Mouse (Mus musculus): ENCODE results near the gene Fgd4.
"Not testable (repeated sequence)": the region's sequence is repeated elsewhere in the genome, so short reads cannot be mapped to it uniquely, and the experiment has no call there.

Fgd4 gene

DNA sequence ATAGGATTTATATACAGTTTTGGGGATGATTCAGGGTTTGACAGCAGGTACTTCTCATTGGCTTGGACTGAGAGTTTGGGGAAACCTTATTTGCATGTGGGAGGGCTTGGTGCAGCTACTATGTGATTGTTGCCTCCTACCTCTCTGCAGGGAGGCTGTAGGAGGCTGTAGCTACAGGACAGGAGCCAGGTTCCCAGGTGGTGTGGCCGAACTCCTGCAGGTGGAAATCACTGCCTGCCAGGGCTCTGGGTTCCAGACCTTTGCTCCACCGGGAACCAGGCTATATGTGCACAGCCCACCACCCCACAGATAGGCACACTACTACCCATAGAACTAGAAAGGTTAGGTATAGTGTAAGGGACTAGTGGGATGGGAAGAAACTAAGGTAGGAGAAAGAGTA, 61.0 kb downstream of the Fgd4 start:
- DNase-seq: not testable (repeated sequence)

DNA sequence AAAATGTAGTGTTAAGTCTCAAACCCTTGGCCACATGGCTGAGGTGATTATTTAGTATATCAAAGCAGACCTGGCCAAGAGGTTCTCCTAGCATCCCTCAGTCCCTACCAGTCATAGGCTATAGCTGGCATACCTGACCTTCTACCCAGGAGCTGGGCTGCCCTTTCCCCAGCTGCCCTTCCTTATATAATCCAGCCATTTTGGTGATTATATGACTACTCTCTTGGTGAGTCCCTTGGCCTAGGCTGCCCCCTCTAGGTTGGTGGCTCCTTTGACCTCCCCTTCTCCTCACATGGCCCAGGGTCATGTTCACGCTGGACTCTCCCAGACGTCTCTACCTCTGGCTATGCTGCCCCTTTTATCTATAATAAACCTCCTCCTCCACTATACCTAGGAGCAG, 65.1 kb downstream of the Fgd4 start:
- no peak for DNase-seq

DNA sequence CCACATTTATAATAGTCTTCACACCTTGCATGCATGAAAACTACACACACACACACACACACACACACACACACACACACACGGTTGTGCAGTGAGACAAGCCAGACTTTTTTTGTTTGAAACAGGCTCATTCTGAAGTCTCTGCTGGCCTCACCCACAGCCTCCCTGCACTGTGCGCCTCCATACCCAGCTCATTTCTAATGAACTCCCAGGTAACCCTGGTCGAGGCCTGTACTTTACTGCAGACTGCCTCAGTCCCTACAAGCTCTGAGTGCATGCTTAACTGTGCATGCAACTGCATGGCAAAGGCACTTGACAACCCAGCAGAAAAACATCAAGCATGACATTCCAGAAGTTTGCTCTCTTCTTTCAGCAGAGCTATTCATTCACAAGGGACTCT, 72.3 kb downstream of the Fgd4 start:
- no peak for DNase-seq

DNA sequence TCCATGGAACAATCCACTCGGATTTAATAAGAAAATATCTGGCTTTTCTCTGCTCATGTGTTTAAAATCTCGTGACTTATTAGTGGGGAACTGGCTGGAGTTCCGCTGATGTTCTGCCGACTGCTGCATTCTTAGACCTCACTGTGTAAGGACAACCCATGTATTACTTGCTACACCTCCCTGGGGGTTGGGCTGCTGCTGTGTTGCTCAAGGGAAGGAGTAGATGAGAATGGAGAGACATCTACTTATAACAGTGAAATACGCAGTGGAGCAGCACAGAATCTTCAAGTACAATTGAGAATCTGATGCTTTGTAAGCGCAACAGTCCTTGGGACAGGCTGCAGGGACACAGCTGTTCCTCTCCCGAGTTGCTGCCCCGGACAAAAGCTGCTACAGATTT, 73.1 kb downstream of the Fgd4 start:
- DNase-seq: no peak

DNA sequence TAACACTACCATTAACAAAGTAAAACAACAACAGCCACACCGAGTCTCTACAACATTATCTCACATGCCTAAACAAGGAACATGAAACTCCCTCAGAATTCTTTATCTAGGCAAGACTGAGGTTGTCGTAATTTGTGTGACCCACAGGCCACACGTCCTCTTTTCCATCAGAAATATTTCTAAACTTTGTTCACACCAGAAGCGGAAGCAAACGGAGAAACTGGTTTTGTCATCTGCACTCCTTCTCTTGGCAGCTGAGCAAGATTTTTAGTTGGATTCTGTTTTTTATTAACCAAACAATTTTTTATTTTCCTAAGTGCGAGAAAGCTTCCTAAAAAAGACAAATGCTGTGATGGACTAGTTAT, 73.6 kb downstream of the Fgd4 start:
- no peak for DNase-seq

GRCm38 (mm10) chr16:16526097-16526740, 74.1 kb downstream of the Fgd4 start:
- no peak for DNase-seq

DNA sequence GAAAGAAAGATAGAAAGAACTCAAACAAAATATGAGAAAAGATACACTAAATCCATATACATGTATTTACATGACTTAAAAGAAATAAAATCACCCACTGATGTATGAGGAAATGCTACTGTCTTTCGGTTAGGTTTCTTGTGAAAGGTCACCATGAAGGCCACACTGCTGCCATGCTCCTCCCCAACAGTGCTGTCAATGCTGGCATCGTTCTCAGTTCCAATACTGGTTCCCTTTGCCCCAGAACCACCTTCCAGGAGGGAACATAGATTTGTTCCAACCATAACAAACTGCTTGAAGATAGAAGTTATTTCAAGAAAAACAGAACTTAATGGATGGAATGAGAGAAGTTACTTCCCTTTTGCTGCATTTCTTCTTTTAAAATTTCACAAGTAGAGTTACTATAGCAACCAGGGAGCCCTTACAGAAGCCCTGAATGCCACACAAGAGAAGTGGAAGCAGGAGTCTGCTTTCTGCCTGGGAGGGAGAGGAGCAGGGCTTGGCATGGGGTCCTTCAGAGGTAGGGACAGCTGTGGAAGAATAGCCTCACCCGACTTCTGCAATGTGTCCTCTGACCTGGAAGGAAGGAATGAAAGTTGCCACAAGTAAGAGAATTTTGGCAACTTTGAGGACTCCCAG, 75.0 kb downstream of the Fgd4 start:
- no peak for DNase-seq

DNA sequence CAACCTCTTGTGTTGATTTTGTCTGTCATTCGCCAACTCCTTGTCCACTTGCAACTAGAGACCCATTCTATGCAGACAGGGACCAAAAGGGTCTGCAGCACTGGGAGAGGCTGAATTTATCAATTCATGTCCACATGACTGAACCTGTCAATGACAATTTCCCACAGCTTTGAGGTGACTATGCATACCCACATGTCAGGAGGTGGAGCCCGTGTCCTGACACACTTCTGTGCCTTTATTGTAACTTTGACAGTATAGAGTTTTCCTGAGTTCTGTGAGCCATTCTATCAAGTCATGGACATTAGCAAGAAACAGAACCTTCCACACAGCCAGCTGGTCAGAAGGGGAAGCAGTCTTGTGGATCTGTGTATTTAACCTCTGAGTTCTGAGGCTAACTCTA, 76.7 kb downstream of the Fgd4 start:
- no peak for DNase-seq

- not testable (repeated sequence) for DNase-seq
These were observed 77.5 kb downstream of the Fgd4 start for GRCm38 (mm10) chr16:16522869-16523268.

DNA sequence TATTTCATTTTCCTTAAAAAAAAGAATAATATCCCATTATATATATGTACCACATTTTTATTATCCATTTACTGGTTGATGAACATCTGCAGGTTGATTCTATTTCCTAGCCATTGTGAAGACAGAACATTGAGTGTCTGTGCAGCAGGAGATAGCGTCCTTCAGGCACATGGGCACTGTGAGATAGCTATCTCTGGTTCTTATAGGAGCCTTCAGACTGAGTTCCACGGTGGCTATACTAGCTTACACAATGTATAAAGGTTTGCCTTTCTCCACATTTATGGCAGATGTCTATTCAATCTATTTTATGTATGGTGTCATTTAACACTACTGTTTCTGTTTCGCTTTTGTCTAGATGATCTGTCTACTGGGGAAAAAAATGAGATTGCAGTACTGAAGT, 98.9 kb downstream of the Fgd4 start:
- no peak for DNase-seq

GRCm38 (mm10) chr16:16500926-16501325, 99.4 kb downstream of the Fgd4 start:
- no peak for DNase-seq

DNA sequence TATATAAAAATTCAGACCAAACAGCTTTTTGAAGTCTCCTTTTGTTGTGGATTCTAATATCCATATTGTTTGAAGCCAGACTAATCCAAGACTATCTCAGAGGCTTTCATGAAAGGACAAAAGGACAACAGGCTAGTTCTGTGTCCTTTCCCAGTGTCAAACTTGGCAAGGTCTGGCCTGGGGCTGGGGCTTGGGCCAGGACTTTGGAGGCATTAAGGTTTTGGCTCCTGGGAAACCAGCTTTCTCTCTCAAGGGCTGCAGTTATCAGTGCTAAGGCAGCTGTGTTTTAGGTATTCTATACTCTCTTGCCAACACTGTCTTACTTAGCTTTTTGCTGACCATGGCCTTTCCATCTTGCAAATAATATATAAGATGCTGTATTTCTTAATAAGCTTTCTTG, 101.6 kb downstream of the Fgd4 start:
- DNase-seq: no peak

DNA sequence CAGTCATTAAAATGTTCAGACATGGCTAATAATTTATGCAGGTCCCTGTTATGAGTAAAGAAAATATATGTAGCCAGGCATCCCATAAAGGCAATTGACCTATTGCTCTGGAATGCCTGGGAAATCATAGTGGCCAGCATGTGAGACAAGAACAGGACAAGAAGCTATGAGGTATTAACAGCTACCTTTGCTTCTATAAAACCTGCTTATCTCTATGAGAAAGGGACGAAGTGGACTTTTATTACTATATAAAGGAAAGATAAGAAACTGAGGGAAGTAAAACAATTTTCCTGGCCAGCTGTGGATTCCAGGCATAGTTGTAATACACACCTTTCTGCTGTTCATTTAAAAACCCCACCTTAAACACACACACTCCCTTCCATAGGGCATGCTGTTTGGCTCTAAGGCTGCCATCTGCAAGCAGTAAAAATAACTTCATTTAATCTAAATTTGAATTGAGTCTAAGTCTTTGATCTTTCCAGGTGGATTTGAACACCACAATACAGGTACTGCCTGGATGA, 114.8 kb downstream of the Fgd4 start:
- DNase-seq: no peak

DNA sequence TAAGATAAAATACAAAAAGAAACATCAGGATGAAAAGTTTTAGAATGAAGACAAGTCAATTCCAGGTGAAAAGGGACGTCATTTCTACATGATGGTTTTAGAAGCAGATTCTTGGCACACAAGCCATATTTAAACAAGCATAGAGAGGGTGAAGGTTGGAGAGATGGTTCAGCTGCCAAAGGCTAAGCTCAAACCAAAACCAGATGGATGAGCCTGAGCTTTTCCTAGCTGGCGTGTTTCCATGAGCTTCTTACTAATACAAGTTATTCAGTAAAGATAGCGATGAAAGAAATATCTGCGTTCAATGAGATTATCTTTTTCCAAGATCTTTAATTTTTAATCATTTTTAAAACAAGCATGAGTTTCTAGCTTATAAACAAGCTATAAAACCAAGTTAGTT, 115.7 kb downstream of the Fgd4 start:
- no peak for DNase-seq

- not testable (repeated sequence) for DNase-seq
These were observed 126.9 kb downstream of the Fgd4 start for GRCm38 (mm10) chr16:16473451-16473850.

DNA sequence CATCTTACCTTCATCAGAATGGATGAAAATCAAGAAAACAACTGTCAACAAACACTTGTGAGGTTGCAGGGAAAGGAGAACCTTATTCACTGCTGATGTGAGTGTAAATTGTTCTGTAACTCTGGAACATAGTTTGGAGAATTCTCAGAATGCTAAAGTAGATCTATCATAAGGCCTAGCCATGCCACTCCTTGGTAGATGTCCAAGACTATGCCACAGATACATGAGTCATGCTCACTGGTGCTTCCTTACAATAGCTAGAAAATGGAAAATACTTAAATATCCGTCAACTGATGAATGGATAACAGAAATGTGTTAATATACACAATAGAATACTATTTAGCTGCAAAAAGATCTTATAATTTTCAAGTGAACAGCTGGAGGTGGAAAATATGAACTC, 150.3 kb downstream of the Fgd4 start:
- no peak for DNase-seq

DNA sequence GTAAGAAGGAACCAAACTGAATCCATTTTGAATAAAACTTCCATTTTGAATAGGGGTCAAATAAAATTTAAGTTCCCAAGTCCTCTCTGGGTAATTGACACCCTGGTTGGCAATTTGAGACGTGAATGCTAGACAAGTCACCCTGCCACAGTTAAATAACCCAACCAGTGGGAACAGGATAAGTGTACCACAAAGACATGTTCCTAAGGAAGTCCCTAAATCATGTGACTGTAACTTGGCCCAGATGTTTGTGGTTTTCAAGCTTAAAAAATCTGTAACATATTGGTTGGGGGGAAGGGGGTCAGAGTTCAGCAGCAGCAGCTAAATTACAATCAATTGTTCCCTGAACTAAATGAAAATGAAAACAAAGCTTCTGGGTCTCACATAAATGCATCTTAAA, 161.9 kb downstream of the Fgd4 start:
- DNase-seq: no peak

GRCm38 (mm10) chr16:16422456-16422855, 177.9 kb downstream of the Fgd4 start:
- no peak for DNase-seq

DNA sequence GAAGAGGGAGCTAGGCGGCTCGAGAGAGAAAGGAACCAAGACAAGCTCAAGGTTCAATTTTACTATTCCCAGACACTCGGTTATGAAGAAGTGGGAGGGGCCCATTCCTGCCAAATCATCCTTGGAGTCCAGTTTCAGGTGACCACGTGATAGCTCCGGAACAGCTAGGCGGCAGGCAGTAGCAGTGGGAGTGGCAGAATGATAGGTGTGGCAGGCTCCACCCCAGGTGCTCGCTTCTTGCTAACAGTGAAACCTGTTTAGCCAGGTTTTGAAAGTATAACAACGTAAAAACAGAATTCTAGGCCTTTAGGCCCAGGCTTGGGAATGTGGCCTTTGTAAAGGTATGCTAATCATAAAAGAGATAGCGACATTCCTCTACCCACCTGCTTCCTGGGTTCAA, 233.1 kb downstream of the Fgd4 start:
- not testable (repeated sequence) for DNase-seq
